Mouse (Mus musculus): ENCODE data around the gene Kif19a.

Gene Kif19a

DNA sequence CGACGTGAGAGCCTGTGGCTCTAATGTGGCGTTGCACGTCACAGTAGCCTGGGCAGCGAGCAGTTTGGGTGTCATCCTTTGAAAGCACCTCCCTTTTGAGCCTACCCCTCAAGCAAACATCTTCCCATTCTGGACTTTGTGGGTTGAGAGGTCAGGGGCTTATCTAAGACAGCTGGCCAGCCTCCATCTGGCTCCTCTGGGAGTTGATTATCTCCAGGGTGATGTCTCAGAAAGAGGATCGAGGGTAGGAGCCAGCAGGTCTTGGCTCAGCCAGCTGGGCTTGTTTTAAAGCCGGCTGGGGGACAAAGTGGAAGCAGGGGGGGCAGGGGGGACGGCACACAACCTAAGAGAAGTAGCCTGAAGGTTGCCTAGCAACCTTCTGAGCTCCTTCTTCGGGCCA, 14.9 kb downstream of the Kif19a start:
- no peak for DNase-seq (ENCODE audit: low read depth, low spot score)

DNA sequence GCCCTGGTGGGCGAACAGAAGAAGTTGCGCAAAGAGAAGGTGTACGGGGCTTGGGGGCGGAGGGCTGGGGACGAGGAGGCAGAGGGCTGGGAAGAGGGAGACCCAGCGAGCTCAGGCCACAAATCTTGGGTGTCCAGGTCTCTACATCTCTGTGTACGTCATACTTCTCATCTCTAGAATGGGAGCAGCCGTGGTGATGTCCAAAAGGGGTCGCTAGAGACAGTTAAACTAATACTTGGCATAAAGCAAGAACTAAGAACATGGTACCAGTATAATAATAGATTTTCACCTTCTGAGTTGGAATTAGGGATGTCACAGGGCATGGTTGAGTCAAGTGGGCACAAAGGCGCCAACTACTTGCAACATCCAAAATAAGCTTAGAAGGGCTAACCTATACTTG, 20.7 kb downstream of the Kif19a start:
- no peak for DNase-seq (ENCODE audit: low read depth, low spot score)

DNA sequence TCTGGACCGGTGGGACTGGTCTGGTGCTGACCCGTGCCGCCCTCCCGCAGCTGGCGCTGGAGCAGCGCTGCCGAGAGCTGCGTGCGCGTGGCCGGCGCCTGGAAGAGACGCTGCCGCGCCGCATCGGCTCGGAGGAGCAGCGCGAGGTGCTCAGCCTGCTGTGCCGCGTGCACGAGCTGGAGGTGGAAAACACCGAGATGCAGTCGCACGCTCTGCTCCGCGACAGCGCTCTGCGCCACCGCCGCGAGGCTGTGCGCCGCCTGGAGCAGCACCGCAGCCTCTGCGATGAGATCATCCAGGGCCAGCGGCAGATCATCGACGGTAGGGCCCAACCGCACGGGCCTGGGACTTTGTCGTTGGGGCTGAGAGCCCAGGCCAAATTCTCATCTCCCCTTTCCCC, 21.1 kb downstream of the Kif19a start:
- DNase-seq (ENCODE audit: low read depth, low spot score), result peak; percentile 85

DNA sequence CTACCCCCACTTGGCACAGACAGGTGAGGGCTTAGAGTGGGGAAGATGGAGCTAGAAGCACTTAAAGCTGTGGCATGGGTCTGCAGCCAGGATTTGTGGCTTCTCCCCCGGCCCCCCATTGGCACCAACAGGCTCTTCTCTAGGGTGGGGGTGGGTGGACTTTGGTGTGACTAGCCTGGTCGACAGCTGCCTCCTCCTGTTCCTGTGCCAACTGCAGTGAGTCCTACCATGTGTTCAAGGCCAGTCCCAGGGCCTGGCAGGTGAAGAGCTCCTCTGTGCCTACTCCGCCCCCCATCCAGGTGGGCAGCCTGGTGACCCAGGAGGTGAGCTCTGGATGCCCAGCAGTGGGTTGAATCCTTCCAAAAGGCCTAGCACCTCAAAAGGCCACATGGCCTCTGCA, 22.4 kb downstream of the Kif19a start:
- no peak for DNase-seq (ENCODE audit: low read depth, low spot score)

DNA sequence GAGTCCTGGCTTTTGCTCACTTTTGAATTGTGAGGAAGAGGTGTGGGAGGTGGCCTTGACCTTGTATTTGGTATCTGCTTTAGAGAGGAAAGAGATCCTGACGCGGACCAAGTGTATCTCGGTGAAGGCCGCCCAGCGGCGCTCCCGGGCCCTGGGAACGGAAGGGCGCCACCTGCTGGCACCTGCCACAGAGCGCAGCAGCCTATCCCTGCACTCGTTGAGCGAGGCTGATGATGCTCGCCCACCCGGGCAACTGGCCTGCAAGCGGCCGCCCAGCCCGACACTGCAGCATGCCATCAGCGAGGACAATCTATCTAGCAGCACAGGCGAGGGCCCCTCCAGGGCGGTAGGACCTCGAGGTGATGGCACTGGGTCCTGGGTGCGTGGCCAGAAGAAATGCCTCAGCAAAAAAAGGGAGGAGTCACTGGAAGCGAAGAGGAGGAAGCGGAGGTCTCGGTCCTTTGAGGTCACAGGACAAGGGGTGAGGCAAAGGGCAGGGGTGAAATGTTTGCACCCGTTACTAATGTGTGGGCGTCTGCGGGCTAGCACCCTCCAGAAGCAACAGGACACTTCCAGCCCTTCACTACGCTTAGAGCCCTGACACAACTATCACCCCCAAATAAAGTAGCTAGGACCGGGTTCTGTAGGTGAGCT, 24.0 kb downstream of the Kif19a start:
- peak; percentile 86 for DNase-seq (ENCODE audit: low read depth, low spot score)

DNA sequence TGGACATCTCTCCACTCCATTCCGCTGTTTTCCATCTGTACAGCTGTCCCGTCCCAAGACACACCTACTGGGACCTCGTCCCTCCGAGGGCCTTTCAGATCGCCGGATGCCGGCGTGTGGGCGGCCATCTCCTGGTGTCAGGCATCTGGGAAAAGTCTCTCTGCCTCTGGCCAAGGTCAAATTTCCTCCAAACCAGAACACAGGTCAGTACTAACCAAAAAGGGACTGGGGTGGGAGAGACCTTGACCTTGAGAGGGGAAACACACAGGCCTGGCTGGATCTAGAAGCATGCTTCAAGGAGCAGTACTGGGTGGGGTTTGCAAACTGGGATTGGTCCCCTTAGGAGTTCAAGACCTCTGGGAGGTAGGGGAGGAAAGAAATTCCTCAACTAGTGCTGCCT, 24.5 kb downstream of the Kif19a start:
- DNase-seq (ENCODE audit: low read depth, low spot score), result no peak

DNA sequence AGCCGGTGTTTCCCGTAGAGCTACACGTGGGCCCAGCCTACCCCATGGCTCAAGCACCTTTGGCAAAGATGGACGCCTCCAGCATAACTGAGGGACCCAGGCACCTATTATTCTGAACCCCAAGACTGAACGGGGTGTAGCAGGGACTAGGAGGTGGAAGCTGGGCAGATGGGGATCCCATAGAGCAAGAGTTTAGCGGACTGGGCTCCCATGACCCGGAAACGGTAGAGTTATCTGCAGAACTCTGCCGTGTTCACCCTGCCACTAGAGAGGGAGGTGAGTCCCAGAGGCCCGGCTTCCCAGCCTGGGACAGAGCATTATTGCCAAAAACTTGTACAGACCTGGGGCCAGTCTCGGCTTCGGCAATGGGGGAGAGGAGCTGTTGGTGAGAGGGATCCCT, 25.0 kb downstream of the Kif19a start:
- no peak for DNase-seq (ENCODE audit: low read depth, low spot score)

DNA sequence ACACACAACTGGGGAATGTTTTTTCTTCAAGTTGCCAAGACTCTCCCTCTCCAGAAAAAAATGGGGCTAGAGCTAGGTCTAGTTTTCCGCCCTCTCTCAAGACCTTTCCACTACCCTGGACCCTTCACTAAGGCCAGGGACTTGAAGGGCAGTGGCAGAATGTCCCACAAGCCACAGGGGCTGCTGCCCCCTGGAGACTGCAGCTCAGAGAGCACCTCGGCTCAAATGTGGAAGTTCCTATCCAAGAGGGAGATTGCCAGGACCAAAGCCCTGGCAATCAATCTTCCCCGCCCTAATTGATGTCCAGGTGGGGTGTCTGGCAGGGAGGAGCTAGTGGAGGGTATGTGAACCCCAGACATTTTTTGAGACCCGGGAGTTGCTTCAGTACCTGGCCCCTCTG, 25.7 kb downstream of the Kif19a start:
- DNase-seq (ENCODE audit: low read depth, low spot score), result no peak

DNA sequence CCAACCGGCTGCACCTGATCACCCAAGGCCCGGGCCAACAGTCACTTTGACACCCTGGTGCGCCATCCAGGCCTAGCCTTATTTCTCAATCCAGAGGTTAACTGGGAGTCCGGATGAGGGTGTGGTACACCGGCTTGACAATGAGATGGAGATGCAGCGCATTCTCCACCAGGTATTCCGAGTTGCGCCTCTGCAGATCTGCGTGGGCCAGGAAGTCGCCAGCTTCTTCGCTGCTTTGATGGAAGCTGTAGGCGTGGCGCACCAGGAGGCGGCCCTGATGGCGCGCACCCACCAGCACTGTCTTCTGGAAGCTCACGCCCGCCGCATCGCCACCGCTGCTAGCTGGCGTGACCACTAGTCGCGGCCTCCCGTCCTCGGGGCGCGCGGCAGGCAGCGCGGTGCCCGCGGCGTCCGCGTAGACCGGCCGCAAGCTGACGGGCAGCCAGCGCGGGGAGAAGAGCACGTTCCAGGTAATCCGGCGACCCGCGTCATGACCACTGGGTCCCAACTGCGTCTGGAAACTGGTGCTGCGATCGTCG, 26.2 kb downstream of the Kif19a start:
- DNase-seq (ENCODE audit: low read depth, low spot score), result peak; percentile 66

DNA sequence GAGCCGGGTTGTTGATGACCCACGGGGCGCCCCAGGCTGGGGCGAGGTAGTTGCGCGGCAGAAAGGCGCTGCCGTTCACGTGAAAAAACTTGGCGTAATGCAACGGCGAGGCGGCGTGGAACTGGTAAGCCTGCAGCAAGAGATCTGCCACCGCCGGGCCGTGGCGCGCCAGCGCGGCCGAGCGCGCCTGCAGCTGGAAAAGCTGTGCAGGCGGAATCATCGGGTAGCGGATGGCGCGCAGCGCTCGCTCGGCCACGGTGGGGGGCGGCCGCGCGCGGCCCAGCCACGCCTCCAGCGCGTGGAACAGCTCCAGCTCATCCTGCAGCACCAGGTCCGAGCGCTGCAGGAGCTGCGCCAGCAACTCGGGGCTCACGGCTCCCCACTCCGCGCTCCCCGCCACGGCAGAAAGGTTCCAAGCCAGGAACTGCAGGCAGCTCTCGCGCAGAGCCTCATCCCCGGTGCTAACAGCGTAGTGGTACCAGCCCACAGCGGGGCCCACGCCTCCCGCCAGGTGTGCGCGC, 26.8 kb downstream of the Kif19a start:
- peak; percentile 84 for DNase-seq (ENCODE audit: low read depth, low spot score)

DNA sequence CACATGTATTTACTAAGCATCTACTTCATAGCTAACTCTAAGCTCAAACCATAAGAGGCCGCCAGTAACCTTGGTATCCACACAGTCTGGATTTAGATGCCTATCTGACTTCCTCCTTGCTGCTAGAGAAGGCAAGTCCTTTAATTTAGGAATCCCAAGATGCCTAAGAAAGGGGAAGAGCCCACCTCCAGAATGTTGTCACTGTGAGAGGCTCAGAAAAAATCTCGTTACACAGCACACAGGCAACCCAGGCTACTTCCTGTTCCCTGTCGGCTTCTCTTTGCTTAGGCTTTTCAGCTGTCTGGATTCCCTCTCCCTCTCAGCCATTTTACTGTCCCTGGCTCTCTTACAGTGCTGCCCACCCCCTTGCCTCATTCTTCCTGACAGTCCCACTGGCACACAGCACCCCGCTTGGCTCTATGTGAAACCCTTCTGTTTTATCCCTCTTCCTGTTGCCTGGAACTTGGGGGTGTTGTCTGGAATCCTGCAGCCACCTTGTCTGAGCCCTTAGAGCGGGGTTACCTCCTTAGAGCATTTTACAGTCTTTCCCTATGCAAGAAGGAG, 27.8 kb downstream of the Kif19a start:
- peak; percentile 57 for DNase-seq (ENCODE audit: low read depth, low spot score)

DNA sequence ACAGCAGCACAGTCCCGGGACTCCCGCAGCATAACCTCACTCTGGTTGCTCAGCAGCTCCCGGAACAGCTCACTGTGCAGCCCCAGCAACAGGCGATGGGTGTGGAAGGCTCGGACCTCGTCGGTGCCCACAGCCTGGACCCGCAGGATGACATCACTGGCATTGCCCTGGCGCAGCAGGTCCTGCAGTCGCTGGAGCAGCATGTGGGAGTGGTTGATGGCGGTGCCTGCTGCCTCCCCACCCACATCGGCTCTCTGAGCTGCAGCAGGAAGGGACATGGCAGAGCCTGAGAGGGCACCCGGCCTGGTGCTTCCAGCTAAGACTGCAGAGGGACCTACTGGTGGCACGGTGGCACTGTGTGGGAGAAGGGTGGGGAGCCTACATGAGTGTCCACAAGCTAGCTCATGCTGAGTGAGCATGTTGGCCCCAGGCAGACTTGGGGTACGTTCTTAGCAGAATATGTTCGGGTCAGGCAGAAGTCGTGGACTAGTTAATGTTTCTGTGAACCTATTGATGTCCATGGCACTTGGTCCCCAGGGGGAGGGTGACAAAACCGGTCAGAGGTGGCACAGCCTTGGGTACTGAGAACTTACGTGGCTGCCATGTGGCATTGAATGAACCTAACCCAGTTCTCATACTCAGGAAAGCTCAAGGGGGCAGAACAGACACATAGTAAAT, 28.8 kb downstream of the Kif19a start:
- DNase-seq (ENCODE audit: low read depth, low spot score), result peak; percentile 53

DNA sequence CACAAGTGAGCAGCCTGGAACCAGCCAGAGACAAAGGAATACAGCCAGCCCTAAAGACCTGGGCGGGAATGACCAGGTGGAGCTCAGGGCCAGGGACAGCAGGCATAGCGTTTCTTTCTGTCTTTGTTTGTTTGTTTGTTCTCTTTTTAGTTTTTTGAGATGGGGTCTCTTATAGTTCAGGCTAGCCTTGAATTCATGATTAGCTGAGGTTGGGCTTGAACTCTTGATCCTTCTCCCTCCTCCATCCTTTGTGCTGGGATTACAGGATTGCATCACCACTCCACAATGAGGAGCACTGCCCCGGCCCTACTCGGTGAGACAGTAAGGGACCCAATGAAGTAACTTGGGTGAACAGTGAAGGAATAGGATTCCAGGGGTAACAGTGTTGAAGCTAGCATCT, 29.5 kb downstream of the Kif19a start:
- no peak for DNase-seq (ENCODE audit: low read depth, low spot score)

DNA sequence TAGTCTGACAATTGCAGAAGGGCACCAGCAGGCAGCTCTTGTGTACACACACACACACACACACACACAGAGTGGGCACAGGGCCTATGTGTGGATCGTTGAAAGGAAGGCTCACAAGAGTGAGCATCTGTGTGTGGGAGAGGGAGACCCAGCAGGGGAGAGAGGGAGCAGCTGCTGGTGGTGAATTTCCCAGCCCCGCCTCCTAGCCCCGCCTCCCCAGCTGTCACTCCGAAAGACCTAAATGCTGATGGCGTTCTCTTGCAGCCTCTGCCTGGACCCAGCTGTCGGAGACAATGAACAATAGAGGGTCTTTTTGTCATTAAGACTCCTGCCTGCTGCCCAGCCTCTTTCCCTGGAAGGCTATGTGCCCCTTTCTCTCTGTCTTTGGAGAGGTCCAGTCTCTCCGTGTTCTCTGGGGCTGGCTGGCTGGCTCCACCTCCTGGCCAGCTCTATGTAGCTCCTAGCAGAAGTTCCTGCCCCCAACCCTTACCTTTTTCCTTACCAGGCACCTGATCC, 30.1 kb downstream of the Kif19a start:
- peak; percentile 99 for DNase-seq (ENCODE audit: low read depth, low spot score)

DNA sequence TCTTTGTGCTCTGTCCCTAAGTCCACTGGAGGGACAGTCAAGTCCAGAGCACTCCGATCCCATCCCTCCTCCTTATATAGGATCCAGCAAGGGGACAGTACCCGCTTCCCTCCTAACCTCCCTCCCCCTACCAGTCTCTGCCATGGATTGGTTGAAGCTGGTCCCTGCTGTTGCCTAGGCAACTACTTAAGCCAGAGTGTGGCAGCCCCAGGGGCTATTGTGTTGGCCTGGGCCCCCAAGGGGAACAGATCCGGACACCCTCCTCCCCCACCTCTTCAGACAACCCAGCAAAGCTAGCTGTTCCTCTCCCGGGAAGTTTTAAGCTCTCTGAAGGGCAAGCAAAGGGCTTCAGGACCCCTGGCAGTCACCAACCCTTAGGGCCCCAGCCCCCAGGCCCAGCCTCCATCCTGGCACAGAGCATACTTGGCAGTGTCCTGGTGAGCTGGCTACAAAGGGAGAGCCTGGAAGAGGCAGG, 30.7 kb downstream of the Kif19a start, which contains the start of gene Btbd17:
Gene Btbd17, minus strand, starts transcription at position 98 of the 475 bp plus-strand sequence.
- peak; percentile 64 for DNase-seq (ENCODE audit: low read depth, low spot score)

DNA sequence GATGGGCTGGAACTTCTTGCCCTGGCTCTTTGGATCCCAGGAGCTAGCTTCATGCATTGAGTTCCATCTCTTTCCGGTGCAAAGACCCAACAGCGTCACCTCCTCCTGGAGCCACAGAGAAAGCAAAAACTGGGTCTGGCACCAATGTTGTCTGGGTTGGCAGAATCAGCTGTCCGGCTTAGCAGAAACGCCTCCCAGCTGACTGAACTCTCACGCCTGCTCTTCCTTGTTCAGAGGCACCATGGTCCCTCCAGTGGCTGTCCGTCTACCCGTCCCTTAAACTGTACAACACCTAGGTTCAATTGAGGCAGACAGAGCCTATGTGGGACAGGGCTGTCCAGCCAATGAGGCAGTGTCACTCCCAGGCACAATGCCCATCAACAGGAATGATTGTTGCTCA, 32.0 kb downstream of the Kif19a start:
- DNase-seq (ENCODE audit: low read depth, low spot score), result no peak

DNA sequence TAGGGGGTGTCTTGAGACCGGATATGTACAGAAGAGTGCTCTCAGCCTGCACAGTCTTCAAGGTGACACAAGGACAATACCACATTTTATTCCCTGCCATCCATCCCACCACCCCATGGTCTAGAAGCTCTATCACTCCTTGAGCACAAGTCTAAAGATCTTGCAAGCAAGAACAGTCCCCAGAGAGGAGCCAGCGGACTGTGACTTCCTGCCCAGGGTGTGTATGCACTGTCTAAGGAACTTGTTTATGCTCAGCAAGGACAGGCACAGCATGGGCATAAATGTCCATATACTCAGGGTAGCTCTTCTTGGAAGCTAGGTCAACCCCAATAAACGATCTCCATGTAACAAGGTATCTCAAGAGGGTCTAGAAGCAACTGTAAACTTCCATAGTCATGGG, 32.8 kb downstream of the Kif19a start:
- no peak for DNase-seq (ENCODE audit: low read depth, low spot score)

DNA sequence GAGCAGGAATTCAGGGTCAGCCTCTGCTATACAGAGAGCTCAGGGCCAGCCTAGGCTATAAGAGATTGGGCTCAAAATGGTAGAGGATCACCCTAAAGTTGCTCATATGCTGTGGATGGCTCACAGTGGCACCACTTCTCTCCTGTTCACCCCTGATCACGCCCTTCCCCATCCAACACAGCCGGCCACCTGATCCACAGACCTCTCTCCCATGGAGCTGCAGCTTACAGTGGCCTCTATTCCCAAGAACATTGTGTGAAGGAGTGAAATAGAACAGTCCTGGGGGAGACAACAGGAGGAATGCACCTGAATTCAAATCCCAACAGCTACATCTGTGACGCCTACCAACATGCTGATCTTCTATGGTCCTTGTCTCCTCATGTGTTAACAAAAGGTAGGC, 33.4 kb downstream of the Kif19a start, which contains the start of gene Gpr142:
Gene Gpr142, plus strand, starts transcription at position 301 of the 400 bp plus-strand sequence.
- DNase-seq (ENCODE audit: low read depth, low spot score), result no peak

DNA sequence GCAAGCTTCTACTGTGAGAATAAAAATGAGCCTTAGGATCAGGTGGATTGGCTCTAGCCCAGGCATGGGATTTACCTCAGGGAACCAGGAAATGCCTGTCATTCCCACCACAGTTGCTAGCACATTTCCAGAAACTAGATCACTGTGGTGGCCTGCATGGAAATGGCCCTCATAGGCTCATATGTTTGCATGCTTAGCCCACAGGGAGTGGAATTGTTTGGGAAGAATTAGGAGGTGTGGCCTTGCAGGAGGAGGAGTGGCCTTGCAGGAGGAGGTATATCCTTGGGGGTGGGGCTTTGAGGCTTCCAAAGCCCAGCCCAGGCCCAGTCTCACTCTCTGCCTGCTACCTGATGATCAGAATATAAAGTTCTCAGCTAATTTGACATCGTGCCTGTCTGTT, 36.7 kb downstream of the Kif19a start:
- DNase-seq (ENCODE audit: low read depth, low spot score), result no peak

DNA sequence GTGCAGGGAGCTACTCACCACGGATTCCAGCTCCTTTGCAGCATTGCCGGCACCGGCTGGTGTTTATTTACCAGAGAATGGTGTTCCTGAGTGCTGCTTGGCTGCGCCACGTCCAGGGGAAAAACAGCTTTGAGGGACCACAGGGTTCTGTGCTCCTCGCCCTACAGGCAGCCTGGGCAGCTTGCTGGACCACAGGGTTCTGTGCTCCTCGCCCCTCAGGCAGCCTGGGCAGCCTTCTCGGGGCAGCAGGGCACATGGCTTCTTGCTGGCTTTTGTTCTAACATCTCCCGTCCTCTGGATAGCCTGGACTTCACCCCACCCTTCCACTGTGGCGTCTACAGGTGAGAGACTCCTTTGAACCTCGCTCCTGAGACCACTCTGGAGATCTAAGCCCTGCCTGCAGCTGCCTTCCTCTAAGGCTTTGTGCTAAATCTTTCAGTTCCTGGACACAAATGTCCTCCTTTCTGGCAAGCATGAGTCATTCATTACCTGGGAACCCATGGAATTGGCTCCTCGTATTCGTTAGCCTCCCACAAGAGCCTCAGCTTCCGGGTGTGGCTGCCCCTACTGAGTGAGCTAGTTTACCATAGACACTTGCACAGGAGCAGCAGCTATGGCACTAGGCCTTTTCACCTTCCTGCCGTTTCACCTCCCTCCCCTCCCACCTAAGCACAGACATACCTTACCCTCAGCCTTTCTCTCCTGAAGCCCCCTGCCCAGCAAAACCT, 37.5 kb downstream of the Kif19a start:
- DNase-seq (ENCODE audit: low read depth, low spot score), result peak; percentile 74

DNA sequence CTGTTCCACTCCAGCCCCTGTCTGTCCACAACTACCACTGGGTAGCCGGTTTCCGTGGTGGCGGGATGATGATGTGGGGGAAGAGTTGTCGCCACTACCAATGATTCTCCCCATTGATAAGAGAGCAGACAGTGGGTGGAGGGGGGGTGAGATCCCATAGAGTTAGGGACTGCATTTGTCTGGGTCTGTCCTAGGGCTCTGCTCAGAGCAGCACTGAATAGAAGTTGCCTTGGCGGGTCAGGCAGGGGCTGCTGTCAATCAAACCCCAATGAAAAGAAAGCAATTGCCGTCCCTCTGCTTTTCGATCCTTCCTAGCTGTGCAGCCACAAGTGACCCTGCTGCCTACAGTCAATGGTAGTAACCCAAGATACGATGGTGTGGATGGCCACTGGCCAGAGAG, 38.8 kb downstream of the Kif19a start:
- no peak for DNase-seq (ENCODE audit: low read depth, low spot score)

DNA sequence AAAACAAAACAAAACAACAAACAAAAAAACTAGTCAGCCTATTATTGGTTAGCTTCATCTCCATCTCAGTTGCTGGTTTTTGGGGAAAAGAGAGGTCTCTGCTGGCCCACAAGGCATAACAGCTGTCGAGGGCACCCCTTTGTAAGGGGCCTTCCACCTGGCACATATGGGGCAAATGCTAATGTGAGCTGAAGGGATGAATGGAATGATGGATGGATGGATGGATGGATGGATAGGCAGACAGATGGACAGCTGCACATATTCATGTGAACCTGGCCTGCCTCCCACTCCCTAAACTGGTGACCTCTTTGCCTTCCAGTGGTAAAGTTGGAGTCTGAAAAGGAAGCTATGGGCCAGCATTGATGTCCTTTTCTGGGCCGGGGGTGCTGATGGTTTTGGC, 41.8 kb downstream of the Kif19a start:
- DNase-seq (ENCODE audit: low read depth, low spot score), result no peak

Measured in brain, adult 2 months (tissue).